Mouse (Mus musculus): ENCODE data around the gene Slc38a4.

- TF ChIP-seq CTCF (IDR thresholded peaks at IDR 0.05; ENCODE audit: extremely low read depth, insufficient read length, insufficient replicate concordance, low read depth, low read length) (no peak), POLR2A (IDR thresholded peaks at IDR 0.05; ENCODE audit: low read depth, low read length) (no peak)
These were observed 104.0 kb downstream of the Slc38a4 start for GRCm38 (mm10) chr15:96951783-96952182.
